Mouse (Mus musculus) heart, embryonic 14.5 days (tissue): Measurements from ENCODE around the gene Ankrd28. TPM values are rescaled to one million over a fixed set of nuclear protein-coding genes. Genes with fewer than 3 reads are reported as not detected.

Experiments
- ATAC-seq: fragments of 200-750 bp; cut with Nextera tagmentation; 2 replicates; pipeline ENCODE4 v1.8.0; 2017; ENCODE audit warnings: low read depth, moderate TSS enrichment; ENCODE audit not compliant: insufficient number of reproducible peaks, insufficient read depth, low FRiP score
- H3K27ac ChIP-seq, 2 experiments: fragments of 200-500 bp in 1 of 2; fragments of 300-500 bp in 1 of 2; sonication (generic) in 1 of 2; replicated peaks in 1 of 2; 2 replicates each; pipeline ENCODE4 v1.5.1; 2012 to 2014; ENCODE audit warnings: low read depth in 2 of 2, low read length in 2 of 2, control low read depth in 1 of 2, mild to moderate bottlenecking in 1 of 2, mixed read lengths in 1 of 2; ENCODE audit not compliant: control insufficient read depth in 1 of 2, insufficient read depth in 1 of 2
- H3K27me3 ChIP-seq: fragments of 300-500 bp; sonication (generic); 2 replicates; pipeline ENCODE4 v1.6.1; 2014; ENCODE audit warnings: mild to moderate bottlenecking, low read length, control low read depth; ENCODE audit not compliant: control insufficient read depth, insufficient read depth
- H3K36me3 ChIP-seq: fragments of 300-500 bp; sonication (generic); 2 replicates; pipeline ENCODE4 v1.6.1; 2014; ENCODE audit warnings: mild to moderate bottlenecking, control low read depth, low read length, mixed read lengths; ENCODE audit not compliant: control insufficient read depth, insufficient read depth
- H3K4me1 ChIP-seq, 2 experiments: fragments of 200-500 bp in 1 of 2; fragments of 300-500 bp in 1 of 2; sonication (generic) in 1 of 2; 2 replicates each; pipeline ENCODE4 v1.6.1; 2012 to 2014; ENCODE audit warnings: low read length in 2 of 2, control low read depth in 1 of 2, mixed read lengths in 1 of 2; ENCODE audit not compliant: control insufficient read depth in 2 of 2, insufficient read depth in 2 of 2
- H3K4me2 ChIP-seq: fragments of 300-500 bp; sonication (generic); 2 replicates; pipeline ENCODE4 v1.6.1; 2014; ENCODE audit warnings: mild to moderate bottlenecking, low read length
- H3K4me3 ChIP-seq, 2 experiments: fragments of 200-500 bp in 1 of 2; fragments of 300-500 bp in 1 of 2; sonication (generic) in 1 of 2; 2 replicates each; pipeline ENCODE4 v1.5.1; 2012 to 2014; ENCODE audit warnings: low read length in 2 of 2, mild to moderate bottlenecking in 2 of 2, control low read depth in 1 of 2, low read depth in 1 of 2, moderate library complexity in 1 of 2; ENCODE audit not compliant: control insufficient read depth in 1 of 2, insufficient read depth in 1 of 2
- H3K9ac ChIP-seq: fragments of 300-500 bp; sonication (generic); 2 replicates; pipeline ENCODE4 v1.6.1; 2014; ENCODE audit warnings: mild to moderate bottlenecking, low read length
- H3K9me3 ChIP-seq: fragments of 300-500 bp; sonication (generic); 2 replicates; pipeline ENCODE4 v1.6.1; 2016; ENCODE audit warnings: low read length, control low read depth; ENCODE audit not compliant: control insufficient read depth
- WGBS: fragments of 180-500 bp; shearing (Covaris S2); extraction: QIAGEN DNeasy Blood & Tissue Kit; methylation state at CpG from one replicate; pipeline ENCODE4 v1.1.7; 2014; 5-methylcytosine and 5-hydroxymethylcytosine counted together
- polyA plus RNA-seq: library from polyadenylated mRNA; unstranded; fragments of >200 nt; fragmentation: Nextera tagmentation; extraction: Ambion mirVana; gene quantifications from 2 replicates; pipeline ENCODE4 v1.2.1, GENCODE M21; 2014

Ankrd28 gene
- polyA plus RNA-seq, 1 experiment from 2014 or later, result 8.0 TPM

- H3K27me3 ChIP-seq, result no peaks in the 10 kb centered on the region
- peak overlapping the region; percentile 38; the same call in 1 of the 2 replicates for H3K9ac ChIP-seq
- peaks cover 54 to 57% of the 10 kb centered on the region in 2 experiments for H3K4me1 ChIP-seq
- WGBS, result 53% methylated on average over 18 of the region's 18 CpGs
- no peak overlapping the region for H3K4me3 ChIP-seq
- peak overlapping the region; percentile 45 to 95; a peak in 3 of 4 replicates for H3K27ac ChIP-seq
- H3K36me3 ChIP-seq, result peaks cover 18% of the 10 kb centered on the region
- no peaks in the 10 kb centered on the region for H3K9me3 ChIP-seq
- ATAC-seq, result no peak
- no peak overlapping the region for H3K4me2 ChIP-seq
Observed at GRCm38 (mm10) chr14:31664100-31664902, 166.2 kb downstream of the Ankrd28 start.

- Histone ChIP-seq H3K4me1 (peaks cover 52 to 59% of the 10 kb centered on the region in 2 experiments), H3K4me2 (no peak overlapping the region), H3K36me3 (peaks cover 18% of the 10 kb centered on the region), H3K27me3 (no peaks in the 10 kb centered on the region), H3K9me3 (no peaks in the 10 kb centered on the region), H3K27ac (peak overlapping the region; percentile 93 to 95), H3K9ac (peak overlapping the region; percentile 75), H3K4me3 (no peak overlapping the region)
- ATAC-seq, result no peak
- WGBS, result 83% methylated on average over 13 of the region's 13 CpGs
Observed at GRCm38 (mm10) chr14:31663376-31664099, 166.9 kb downstream of the Ankrd28 start.

GRCm38 (mm10) chr14:31662555-31663211, 167.8 kb downstream of the Ankrd28 start:
- H3K36me3 ChIP-seq, result peaks cover 18% of the 10 kb centered on the region
- peak; percentile 20; the same call in 1 of the 2 replicates for ATAC-seq
- H3K9ac ChIP-seq, result peak overlapping the region; percentile 75
- H3K4me1 ChIP-seq, result peaks cover 55 to 57% of the 10 kb centered on the region in 2 experiments
- H3K27ac ChIP-seq, result peak overlapping the region; percentile 93 to 95
- H3K4me3 ChIP-seq, result peak overlapping the region in 1 of 2 experiments; percentile 32; a peak in 2 of 4 replicates
- WGBS, result 17% methylated on average over 9 of the region's 9 CpGs
- peak overlapping the region; percentile 64 for H3K4me2 ChIP-seq
- no peaks in the 10 kb centered on the region for H3K9me3 ChIP-seq
- H3K27me3 ChIP-seq, result no peaks in the 10 kb centered on the region

GRCm38 (mm10) chr14:31661671-31662554, 168.5 kb downstream of the Ankrd28 start:
- peak overlapping the region; percentile 93 to 95 for H3K27ac ChIP-seq
- peak; percentile 72 for ATAC-seq
- peak overlapping the region; percentile 64 for H3K4me2 ChIP-seq
- no peaks in the 10 kb centered on the region for H3K27me3 ChIP-seq
- no peaks in the 10 kb centered on the region for H3K9me3 ChIP-seq
- H3K36me3 ChIP-seq, result peaks cover 11% of the 10 kb centered on the region
- 9% methylated on average over 44 of the region's 44 CpGs for WGBS
- peak overlapping the region; percentile 18 to 32 for H3K4me3 ChIP-seq
- peaks cover 59 to 65% of the 10 kb centered on the region in 2 experiments for H3K4me1 ChIP-seq
- peak overlapping the region; percentile 75 for H3K9ac ChIP-seq

- peaks cover 58 to 65% of the 10 kb centered on the region in 2 experiments for H3K4me1 ChIP-seq
- H3K27ac ChIP-seq, result peak overlapping the region; percentile 95 to 97
- peak overlapping the region; percentile 21; the same call in 1 of the 2 replicates for H3K9ac ChIP-seq
- no peak overlapping the region for H3K4me3 ChIP-seq
- no peak overlapping the region for H3K4me2 ChIP-seq
- H3K9me3 ChIP-seq, result no peaks in the 10 kb centered on the region
- 65% methylated on average over 7 of the region's 7 CpGs for WGBS
- H3K36me3 ChIP-seq, result no peaks in the 10 kb centered on the region
- no peak for ATAC-seq
- no peaks in the 10 kb centered on the region for H3K27me3 ChIP-seq
Observed at GRCm38 (mm10) chr14:31660312-31661093, 169.9 kb downstream of the Ankrd28 start.

- Histone ChIP-seq H3K27me3 (no peaks in the 10 kb centered on the region), H3K9ac (peak overlapping the region; percentile 47), H3K4me1 (peaks cover 52 to 63% of the 10 kb centered on the region in 2 experiments), H3K9me3 (no peaks in the 10 kb centered on the region), H3K4me3 (no peak overlapping the region), H3K27ac (peak overlapping the region; percentile 95 to 97), H3K4me2 (peak overlapping the region; percentile 28), H3K36me3 (no peaks in the 10 kb centered on the region)
- 21% methylated on average over 10 of the region's 10 CpGs for WGBS
- peak; percentile 49; the same call in 1 of the 2 replicates for ATAC-seq
Observed at GRCm38 (mm10) chr14:31659501-31660181, 170.8 kb downstream of the Ankrd28 start.
